Mouse (Mus musculus) midbrain, embryonic 16.5 days (tissue): ENCODE measurements around the gene Ryr2. TPM values are rescaled to one million over a fixed set of nuclear protein-coding genes. Genes with fewer than 3 reads are reported as not detected.

ENCODE experiments used
- ATAC-seq: fragments of 200-750 bp; cut with Nextera tagmentation; 2 replicates; pipeline ENCODE4 v1.8.0; 2017; ENCODE audit warnings: moderate TSS enrichment
- H3K27ac ChIP-seq: fragments of 300-500 bp; sonication (generic); 2 replicates; pipeline ENCODE4 v1.5.1; 2014; ENCODE audit warnings: mild to moderate bottlenecking, low read length, mixed read lengths
- H3K27me3 ChIP-seq: fragments of 300-500 bp; sonication (generic); 2 replicates; pipeline ENCODE4 v1.6.1; 2014; ENCODE audit warnings: low read depth, low read length, mixed read lengths; ENCODE audit not compliant: control insufficient read depth, insufficient read depth
- H3K36me3 ChIP-seq: fragments of 300-500 bp; sonication (generic); 2 replicates; pipeline ENCODE4 v1.6.1; 2014; ENCODE audit warnings: mild to moderate bottlenecking, low read length, moderate library complexity, mixed read lengths; ENCODE audit not compliant: control insufficient read depth, insufficient read depth
- H3K4me1 ChIP-seq: fragments of 300-500 bp; sonication (generic); 2 replicates; pipeline ENCODE4 v1.6.1; 2014; ENCODE audit warnings: mild to moderate bottlenecking, low read length, mixed read lengths; ENCODE audit not compliant: control insufficient read depth, insufficient read depth
- H3K4me2 ChIP-seq: fragments of 300-500 bp; sonication (generic); 2 replicates; pipeline ENCODE4 v1.6.1; 2014; ENCODE audit warnings: mild to moderate bottlenecking, low read length, mixed read lengths
- H3K4me3 ChIP-seq: fragments of 300-500 bp; sonication (generic); 2 replicates; pipeline ENCODE4 v1.5.1; 2014; ENCODE audit warnings: low read depth, mild to moderate bottlenecking, low read length, moderate library complexity, mixed read lengths
- H3K9ac ChIP-seq: fragments of 300-500 bp; sonication (generic); 2 replicates; pipeline ENCODE4 v1.6.1; 2014; ENCODE audit warnings: low read depth, low read length, mixed read lengths
- H3K9me3 ChIP-seq: fragments of 300-500 bp; sonication (generic); replicated peaks from 2 replicates; pipeline ENCODE4 v1.6.1; 2014; ENCODE audit warnings: mild to moderate bottlenecking, low read length, mixed read lengths; ENCODE audit not compliant: control insufficient read depth, poor library complexity, severe bottlenecking
- WGBS: fragments of 180-500 bp; shearing (Covaris S2); extraction: QIAGEN DNeasy Blood & Tissue Kit; methylation state at CpG from one replicate; pipeline ENCODE4 v1.1.7; 2014; 5-methylcytosine and 5-hydroxymethylcytosine counted together
- polyA plus RNA-seq: library from polyadenylated mRNA; unstranded; fragments of >200 nt; fragmentation: Nextera tagmentation; extraction: Ambion mirVana; gene quantifications from 2 replicates; pipeline ENCODE4 v1.2.1, GENCODE M21; 2015

Gene Ryr2
- polyA plus RNA-seq, 1 experiment from 2014 or later, result 3.5 TPM

GRCm38 (mm10) chr13:11511540-11512177, 595.1 kb downstream of the Ryr2 start:
- Histone ChIP-seq H3K4me1 (no peaks in the 10 kb centered on the region), H3K4me2 (no peak overlapping the region), H3K9me3 (no peaks in the 10 kb centered on the region), H3K9ac (no peak overlapping the region), H3K27ac (no peak overlapping the region), H3K4me3 (no peak overlapping the region), H3K27me3 (no peaks in the 10 kb centered on the region), H3K36me3 (no peaks in the 10 kb centered on the region)
- WGBS, result 67% methylated on average over 2 of the region's 2 CpGs
- ATAC-seq, result no peak

Other genes with a start within 250 kb of the Ryr2 start
- 3.2 and 4.0 TPM in 2 replicates for gene Mtr, start 151.2 kb upstream of the Ryr2 start, polyA plus RNA-seq
- gene Actn2, start 233.8 kb upstream of the Ryr2 start, polyA plus RNA-seq, result 3.3 and 3.5 TPM in 2 replicates